Mouse (Mus musculus): ENCODE measurements around the gene Tk1.
"Not testable (repeated sequence)": the region's sequence is repeated elsewhere in the genome, so short reads cannot be mapped to it uniquely, and the experiment has no call there.

Gene Tk1

GRCm38 (mm10) chr11:117846640-117847039, 20.7 kb upstream of the Tk1 start:
- in situ Hi-C loops (cut with MboI), result no loop called here

GRCm38 (mm10) chr11:117845651-117846050, 19.8 kb upstream of the Tk1 start:
- in situ Hi-C loops (cut with MboI), result no loop called here

- in situ Hi-C loops (cut with MboI), result no loop called here
Measured at GRCm38 (mm10) chr11:117844997-117845396, 19.1 kb upstream of the Tk1 start.

GRCm38 (mm10) chr11:117843434-117843833, 17.5 kb upstream of the Tk1 start:
- in situ Hi-C loops (cut with MboI), result no loop called here

- in situ Hi-C loops (cut with MboI), result no loop called here
Measured at GRCm38 (mm10) chr11:117840910-117841309, 15.0 kb upstream of the Tk1 start.

GRCm38 (mm10) chr11:117839021-117839420, 13.1 kb upstream of the Tk1 start:
- in situ Hi-C loops (cut with MboI), result no loop called here

GRCm38 (mm10) chr11:117838572-117838971, 12.7 kb upstream of the Tk1 start:
- in situ Hi-C loops (cut with MboI), result no loop called here

- in situ Hi-C loops (cut with MboI), result no loop called here
Measured at GRCm38 (mm10) chr11:117836306-117836705, 10.4 kb upstream of the Tk1 start.

GRCm38 (mm10) chr11:117834086-117834485, 8.2 kb upstream of the Tk1 start:
- in situ Hi-C loops (cut with MboI), result no loop called here

GRCm38 (mm10) chr11:117833509-117833908, 7.6 kb upstream of the Tk1 start:
- in situ Hi-C loops (cut with MboI), result not testable (repeated sequence)

GRCm38 (mm10) chr11:117832086-117832969, 6.4 kb upstream of the Tk1 start:
- in situ Hi-C loops (cut with MboI), result no loop called here

GRCm38 (mm10) chr11:117830401-117830800, 4.5 kb upstream of the Tk1 start:
- in situ Hi-C loops (cut with MboI), result no loop called here

GRCm38 (mm10) chr11:117829671-117830215, 3.9 kb upstream of the Tk1 start:
- in situ Hi-C loops (cut with MboI), result loop anchor here (5.0 to 10.0 kb wide), 2 partner anchors 37 to 445 kb away; no protein-coding TSS in a partner anchor

- in situ Hi-C loops (cut with MboI), result loop anchor here (5.0 to 10.0 kb wide), 2 partner anchors 37 to 444 kb away; no protein-coding TSS in a partner anchor
Measured at GRCm38 (mm10) chr11:117828888-117829604, 3.2 kb upstream of the Tk1 start.

- in situ Hi-C loops (cut with MboI), result loop anchor here (5.0 to 10.0 kb wide), 2 partner anchors 36 to 444 kb away; no protein-coding TSS in a partner anchor
Measured at GRCm38 (mm10) chr11:117828149-117828887, 2.4 kb upstream of the Tk1 start.

- in situ Hi-C loops (cut with MboI), result loop anchor here (5.0 to 10.0 kb wide), 2 partner anchors 35 to 443 kb away; no protein-coding TSS in a partner anchor
Measured at GRCm38 (mm10) chr11:117827386-117827785, 1.5 kb upstream of the Tk1 start.

GRCm38 (mm10) chr11:117826916-117827315, 1.0 kb upstream of the Tk1 start:
- in situ Hi-C loops (cut with MboI), result loop anchor here (5.0 to 10.0 kb wide), 2 partner anchors 35 to 442 kb away; no protein-coding TSS in a partner anchor

- in situ Hi-C loops (cut with MboI), result loop anchor here (5.0 to 10.0 kb wide), 2 partner anchors 34 to 441 kb away; no protein-coding TSS in a partner anchor
Measured at GRCm38 (mm10) chr11:117826164-117826563, 272 bp upstream of the Tk1 start.

- in situ Hi-C loops (cut with MboI), result loop anchor here (5.0 to 10.0 kb wide), 2 partner anchors 112 to 440 kb away; no protein-coding TSS in a partner anchor
Measured at GRCm38 (mm10) chr11:117824060-117824969, 1.6 kb downstream of the Tk1 start.

- in situ Hi-C loops (cut with MboI), result loop anchor here (5.0 to 10.0 kb wide), 2 partner anchors 111 to 439 kb away; no protein-coding TSS in a partner anchor
Measured at GRCm38 (mm10) chr11:117823411-117823810, 2.5 kb downstream of the Tk1 start.
